Mouse (Mus musculus) erythroblast, embryonic 14.5 days (primary cell): ENCODE results near the gene Tm7sf2.

ENCODE experiments used
- GATA1 ChIP-seq: IDR thresholded peaks from 2 replicates; pipeline ENCODE4 v1.6.1; 2012; ENCODE audit warnings: low read length, inconsistent platforms, mixed read lengths
- TAL1 ChIP-seq: IDR thresholded peaks from 3 replicates; pipeline ENCODE4 v1.6.1; 2012; ENCODE audit warnings: low read length, inconsistent platforms, mixed read lengths

GRCm38 (mm10) chr19:6068951-6069350 is 778 bp upstream of the Tm7sf2 start:
- TF ChIP-seq GATA1 (no peak), TAL1 (no peak)
